Mouse (Mus musculus): ENCODE measurements around the gene Cwh43.

GRCm38 (mm10) chr5:73383647-73383970, 22.3 kb upstream of the Cwh43 start:
- no peak for TF ChIP-seq CTCF (IDR thresholded peaks at IDR 0.05)
- no peak for TF ChIP-seq EP300 (IDR thresholded peaks at IDR 0.05)
